Mouse (Mus musculus) myocyte (in vitro differentiated cells): ENCODE results near the gene Pklr. TPM values are rescaled to one million over a fixed set of nuclear protein-coding genes. Genes with fewer than 3 reads are reported as not detected.
"Not testable (repeated sequence)": the region's sequence is repeated elsewhere in the genome, so short reads cannot be mapped to it uniquely, and the experiment has no call there.

ENCODE experiments used
- H3K27me3 ChIP-seq: one replicate; pipeline ENCODE4 v1.6.1; 2011; ENCODE audit not compliant: control insufficient read depth, insufficient read depth, insufficient read length
- H3K36me3 ChIP-seq: one replicate; pipeline ENCODE4 v1.6.1; 2011; ENCODE audit not compliant: control insufficient read depth, insufficient read depth
- H3K4me2 ChIP-seq: one replicate; pipeline ENCODE4 v1.6.1; 2011; ENCODE audit warnings: low read depth, control low read depth
- H3K4me3 ChIP-seq: one replicate; pipeline ENCODE4 v1.5.1; 2011; ENCODE audit warnings: mild to moderate bottlenecking, control low read depth, moderate library complexity
- H3K79me2 ChIP-seq: one replicate; pipeline ENCODE4 v1.6.1; 2011; ENCODE audit not compliant: control insufficient read depth, insufficient read depth
- H3ac ChIP-seq: one replicate; pipeline ENCODE4 v1.6.1; 2011; ENCODE audit not compliant: control insufficient read depth, insufficient read length
- CEBPB ChIP-seq: IDR thresholded peaks from 2 replicates; pipeline ENCODE4 v1.6.1; 2011; ENCODE audit warnings: mild to moderate bottlenecking, moderate library complexity; ENCODE audit not compliant: poor library complexity, insufficient read depth, severe bottlenecking
- E2F4 ChIP-seq: IDR thresholded peaks from one replicate; pipeline ENCODE4 v1.6.1; 2011; ENCODE audit warnings: mild to moderate bottlenecking, control low read depth, moderate library complexity; ENCODE audit not compliant: insufficient read depth
- MAX ChIP-seq: IDR thresholded peaks from one replicate; pipeline ENCODE4 v1.6.1; 2011; ENCODE audit warnings: low read depth, mild to moderate bottlenecking, control low read depth
- MYOD1 ChIP-seq, 3 experiments: IDR thresholded peaks; one replicate each; pipeline ENCODE4 v1.6.1; 2011; ENCODE audit warnings: control low read depth in 2 of 3, low read depth in 2 of 3, mild to moderate bottlenecking in 2 of 3, moderate library complexity in 1 of 3; ENCODE audit not compliant: insufficient read length in 2 of 3, control insufficient read depth in 1 of 3
- MYOG ChIP-seq, 3 experiments: IDR thresholded peaks; one replicate each; pipeline ENCODE4 v1.6.1; 2011; ENCODE audit warnings: control low read depth in 2 of 3, low read depth in 2 of 3, mild to moderate bottlenecking in 2 of 3; ENCODE audit not compliant: insufficient read length in 2 of 3, control insufficient read depth in 1 of 3, insufficient read depth in 1 of 3
- POLR2A ChIP-seq: IDR thresholded peaks from one replicate; pipeline ENCODE4 v1.6.1; 2011; ENCODE audit warnings: low read depth, mild to moderate bottlenecking, control low read depth, moderate library complexity; ENCODE audit not compliant: insufficient read length
- POLR2AphosphoS2 ChIP-seq: IDR thresholded peaks from one replicate; pipeline ENCODE4 v1.6.1; 2011; ENCODE audit warnings: low read depth, control low read depth; ENCODE audit not compliant: insufficient read length
- REST ChIP-seq: IDR thresholded peaks from one replicate; pipeline ENCODE4 v1.6.1; 2011; ENCODE audit warnings: mild to moderate bottlenecking, control low read depth, moderate library complexity; ENCODE audit not compliant: insufficient read depth, insufficient read length
- SRF ChIP-seq: IDR thresholded peaks from one replicate; pipeline ENCODE4 v1.6.1; 2011; ENCODE audit warnings: low read depth; ENCODE audit not compliant: control insufficient read depth, insufficient read length
- TCF12 ChIP-seq: IDR thresholded peaks from one replicate; pipeline ENCODE4 v1.6.1; 2011; ENCODE audit warnings: mild to moderate bottlenecking, control low read depth; ENCODE audit not compliant: poor library complexity, insufficient read depth, severe bottlenecking
- TCF3 ChIP-seq: IDR thresholded peaks from one replicate; pipeline ENCODE4 v1.6.1; 2011; ENCODE audit warnings: low read depth, control low read depth; ENCODE audit not compliant: insufficient read length
- USF1 ChIP-seq: IDR thresholded peaks from one replicate; pipeline ENCODE4 v1.6.1; 2011; ENCODE audit warnings: low read depth, mild to moderate bottlenecking, control low read depth, moderate library complexity
- polyA plus RNA-seq: library from polyadenylated mRNA; unstranded; fragments of >200 nt; fragmentation: generic; extraction: Trizol; gene quantifications from one replicate; pipeline ENCODE4 v1.2.1, GENCODE M21; 2012; ENCODE audit warnings: missing spikeins

Gene Pklr
- polyA plus RNA-seq, 1 experiment: not detected

DNA sequence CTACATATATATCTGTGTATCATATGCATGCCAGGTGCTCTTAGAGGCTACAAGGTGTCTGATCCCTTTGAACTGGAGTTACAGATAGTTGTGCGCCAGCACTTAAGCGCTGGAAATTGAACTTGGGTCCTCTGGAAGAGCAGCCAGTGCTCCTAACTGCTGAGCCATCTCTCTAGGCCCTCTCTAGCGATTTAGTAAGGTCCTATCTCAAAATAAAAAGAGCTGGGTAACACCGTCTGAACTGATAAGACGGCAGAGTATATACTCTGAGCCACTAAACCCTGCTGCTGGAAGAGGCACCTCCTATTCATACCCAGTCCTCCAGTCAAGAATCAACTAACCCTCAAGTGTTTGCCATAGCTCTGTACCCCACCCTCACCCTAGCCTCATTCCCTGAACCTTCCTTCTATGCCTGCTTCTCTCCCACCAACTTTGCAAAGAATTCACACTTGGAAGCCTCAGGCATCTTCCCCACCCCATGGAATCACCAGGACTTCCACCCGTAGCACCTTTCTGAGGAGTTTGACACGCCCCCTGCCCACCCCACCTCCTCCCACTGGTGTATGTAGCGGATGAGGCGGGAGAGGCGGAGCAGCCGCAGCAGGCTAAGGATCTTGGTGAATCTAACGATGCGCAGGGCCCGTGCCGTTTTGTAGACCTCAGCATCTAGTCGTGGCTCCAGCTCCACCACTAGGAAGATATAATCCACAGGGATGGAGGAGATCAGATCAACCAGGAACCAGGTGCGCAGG is 16.3 kb downstream of the Pklr start:
- Histone ChIP-seq H3K27me3 (peaks cover 59% of the 10 kb centered on the region), H3K4me2 (no peak overlapping the region), H3K79me2 (no peaks in the 10 kb centered on the region), H3ac (no peak overlapping the region), H3K36me3 (no peaks in the 10 kb centered on the region), H3K4me3 (no peak overlapping the region)
- TF ChIP-seq SRF (no peak), TCF12 (no peak), MYOG (IDR thresholded peaks at IDR 0.05; ENCODE audit: control insufficient read depth in 1 of 3, insufficient read depth in 1 of 3, insufficient read length in 2 of 3, low read depth in 2 of 3) (no peak), POLR2AphosphoS2 (no peak), REST (no peak)

DNA sequence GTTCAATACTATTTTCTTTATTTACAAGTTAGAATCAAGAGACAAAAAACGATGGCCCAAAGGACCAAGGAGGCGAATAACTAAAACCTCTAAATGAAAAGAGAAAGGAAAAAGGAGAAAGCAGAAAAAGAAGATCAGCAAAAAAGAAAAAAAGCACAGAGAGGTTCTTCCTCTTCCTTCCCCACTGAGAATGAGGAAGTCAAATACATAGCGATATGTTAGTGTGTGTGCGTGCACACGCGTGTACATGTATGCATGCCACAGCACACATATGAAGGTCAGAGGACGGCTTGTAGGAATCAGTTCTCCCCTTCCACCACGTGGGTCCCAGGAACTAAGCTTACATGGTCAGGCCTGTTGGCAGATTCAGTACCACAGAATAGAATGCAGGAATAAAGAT is 21.0 kb downstream of the Pklr start:
- Histone ChIP-seq H3K4me2 (no peak overlapping the region), H3K27me3 (peaks cover 35% of the 10 kb centered on the region), H3ac (no peak overlapping the region), H3K36me3 (no peaks in the 10 kb centered on the region), H3K79me2 (no peaks in the 10 kb centered on the region), H3K4me3 (no peak overlapping the region)
- TF ChIP-seq MYOD1 (IDR thresholded peaks at IDR 0.05; ENCODE audit: control insufficient read depth in 1 of 3, insufficient read length in 2 of 3, low read depth in 2 of 3): no peak

DNA sequence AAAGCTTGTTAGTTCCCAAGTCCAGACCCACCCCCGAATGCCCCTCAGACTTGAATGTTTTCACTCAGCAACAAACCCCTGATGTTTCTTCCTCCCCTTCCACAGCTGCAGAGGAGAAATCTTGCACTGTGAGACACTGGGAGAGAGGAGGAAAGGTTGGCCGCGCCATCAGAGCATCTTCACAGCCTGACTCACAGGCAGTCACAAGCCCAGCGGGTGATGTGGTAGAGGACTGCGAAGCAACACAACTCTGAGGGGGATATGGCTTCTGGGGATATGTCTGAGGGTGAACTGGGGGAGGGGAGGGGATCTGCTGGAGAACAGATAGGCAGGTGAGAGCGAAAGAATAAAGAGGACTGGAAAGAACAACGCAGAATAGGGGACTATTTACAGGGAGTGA is 22.7 kb downstream of the Pklr start:
- no peak overlapping the region for H3K4me3 ChIP-seq
- H3K27me3 ChIP-seq: peaks cover 27% of the 10 kb centered on the region
- H3K4me2 ChIP-seq: no peak overlapping the region
- no peaks in the 10 kb centered on the region for H3K36me3 ChIP-seq
- no peak overlapping the region for H3ac ChIP-seq
- TF ChIP-seq MYOD1 (IDR thresholded peaks at IDR 0.05; ENCODE audit: control insufficient read depth in 1 of 3, insufficient read length in 2 of 3, low read depth in 2 of 3): no peak
- no peaks in the 10 kb centered on the region for H3K79me2 ChIP-seq

DNA sequence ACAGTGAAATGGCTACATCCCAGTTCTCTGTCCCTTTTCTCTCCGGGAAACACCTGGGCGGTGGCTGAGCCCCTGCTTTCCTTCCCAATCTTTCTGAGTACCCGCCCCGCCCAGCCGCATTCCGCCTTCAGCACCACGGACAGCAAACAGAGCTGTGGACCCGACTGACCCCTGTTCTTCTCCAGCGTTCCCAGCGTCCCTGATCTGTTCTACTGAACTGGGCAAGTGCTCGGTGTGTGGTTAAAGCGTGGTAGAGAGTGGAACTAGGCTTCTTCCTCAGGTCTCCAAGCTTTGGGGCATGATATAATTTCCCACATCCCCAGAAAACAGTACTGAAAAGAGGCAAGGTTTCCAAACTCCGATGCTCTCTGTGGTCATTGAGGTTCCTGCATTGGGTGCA is 23.3 kb downstream of the Pklr start:
- no peaks in the 10 kb centered on the region for H3K36me3 ChIP-seq
- peaks cover 23% of the 10 kb centered on the region for H3K27me3 ChIP-seq
- no peak overlapping the region for H3ac ChIP-seq
- TF ChIP-seq USF1 (no peak), REST (peak; percentile 94), E2F4 (no peak), MYOD1 (IDR thresholded peaks at IDR 0.05; ENCODE audit: control insufficient read depth in 1 of 3, insufficient read length in 2 of 3, low read depth in 2 of 3) (no peak)
- peak overlapping the region; percentile 56 for H3K4me2 ChIP-seq
- H3K79me2 ChIP-seq: no peaks in the 10 kb centered on the region
- no peak overlapping the region for H3K4me3 ChIP-seq

DNA sequence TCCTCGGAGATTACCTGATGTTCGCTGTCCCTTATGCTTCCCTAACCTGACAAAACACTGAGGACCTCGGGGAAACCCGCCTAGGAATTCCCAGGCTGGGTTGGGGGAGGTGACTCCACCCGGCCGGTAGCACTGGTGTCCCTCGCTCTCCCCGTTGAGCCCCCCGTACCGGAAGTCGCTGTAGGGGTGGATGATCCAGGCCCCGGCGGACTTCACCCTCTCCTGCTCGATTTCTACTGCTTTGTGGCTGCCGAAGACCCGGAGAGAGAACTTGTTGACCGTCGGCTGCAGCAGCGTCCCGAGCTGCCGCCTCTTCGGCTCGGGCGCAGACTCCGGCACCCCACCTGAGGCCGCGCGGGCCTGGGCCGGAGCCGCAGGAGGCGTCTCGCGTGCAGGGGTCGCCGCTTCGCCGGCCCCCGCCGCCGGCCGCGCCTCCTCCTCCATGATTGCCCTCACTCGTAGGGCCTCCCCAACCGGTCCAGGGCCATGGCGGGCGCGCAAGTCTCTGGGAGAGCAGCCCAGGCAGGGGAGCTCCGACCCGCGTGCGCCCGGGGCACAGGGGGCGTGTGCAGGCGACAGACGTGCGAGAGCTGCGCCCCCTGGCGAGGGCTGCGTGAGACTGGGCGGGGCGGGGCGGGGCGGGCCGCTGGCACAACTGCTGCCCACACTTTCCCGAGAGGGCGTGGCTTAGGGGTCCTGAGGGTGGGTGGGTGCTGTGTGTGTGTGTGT is 23.8 kb downstream of the Pklr start, which contains the start of gene Hcn3:
Hcn3 (minus strand) TSS at position 581 of the 729 bp plus-strand sequence.
- TF ChIP-seq USF1 (no peak), POLR2AphosphoS2 (no peak), POLR2A (no peak), TCF3 (no peak), SRF (no peak), MYOG (IDR thresholded peaks at IDR 0.05; ENCODE audit: control insufficient read depth in 1 of 3, insufficient read depth in 1 of 3, insufficient read length in 2 of 3, low read depth in 2 of 3) (peak in 1 of 3 experiments; percentile 41), REST (no peak), CEBPB (no peak), TCF12 (no peak), MYOD1 (IDR thresholded peaks at IDR 0.05; ENCODE audit: control insufficient read depth in 1 of 3, insufficient read length in 2 of 3, low read depth in 2 of 3) (peak in 1 of 3 experiments; percentile 2), MAX (no peak)
- Histone ChIP-seq H3ac (no peak within 1 kb of the TSS), H3K79me2 (no peaks in the 10 kb centered on the region), H3K4me3 (no peak within 1 kb of the TSS), H3K27me3 (peaks cover 22% of the 10 kb centered on the region), H3K36me3 (no peaks in the 10 kb centered on the region), H3K4me2 (peak within 1 kb of the TSS; percentile 56)

DNA sequence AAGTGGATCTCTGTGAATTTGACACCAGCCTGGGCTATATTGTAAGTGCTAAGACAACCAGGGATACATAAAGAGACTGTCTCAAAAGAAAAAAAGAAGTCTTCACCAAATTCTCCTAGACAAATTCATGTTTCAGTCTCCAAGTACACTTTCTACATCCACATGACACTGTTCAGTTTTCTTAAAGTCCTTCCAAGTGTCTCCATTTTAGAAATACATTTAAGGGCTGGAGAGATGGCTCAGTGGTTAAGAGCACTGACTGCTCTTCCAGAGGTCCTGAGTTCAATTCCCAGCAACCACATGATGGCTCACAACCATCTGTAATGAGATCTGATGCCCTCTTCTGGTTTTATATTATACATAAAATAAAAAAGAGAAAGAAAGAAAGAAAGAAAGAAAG is 25.3 kb downstream of the Pklr start:
- not testable (repeated sequence) for H3K4me2 ChIP-seq, H3ac ChIP-seq, H3K36me3 ChIP-seq, H3K4me3 ChIP-seq
- H3K79me2 ChIP-seq: peaks cover 12% of the 10 kb centered on the region
- H3K27me3 ChIP-seq: peaks cover 17% of the 10 kb centered on the region
